Mouse (Mus musculus) embryo, embryonic 9.5 days (tissue): ENCODE measurements around the gene Fbxo48.

ENCODE experiments used
- DNase-seq: peaks from one replicate; pipeline ENCODE4 v3.0.0-alpha.2; 2017; ENCODE audit errors: extremely low spot score

Fbxo48 gene

GRCm38 (mm10) chr11:16969650-16970049 is 18.5 kb downstream of the Fbxo48 start:
- DNase-seq, result no peak

DNA sequence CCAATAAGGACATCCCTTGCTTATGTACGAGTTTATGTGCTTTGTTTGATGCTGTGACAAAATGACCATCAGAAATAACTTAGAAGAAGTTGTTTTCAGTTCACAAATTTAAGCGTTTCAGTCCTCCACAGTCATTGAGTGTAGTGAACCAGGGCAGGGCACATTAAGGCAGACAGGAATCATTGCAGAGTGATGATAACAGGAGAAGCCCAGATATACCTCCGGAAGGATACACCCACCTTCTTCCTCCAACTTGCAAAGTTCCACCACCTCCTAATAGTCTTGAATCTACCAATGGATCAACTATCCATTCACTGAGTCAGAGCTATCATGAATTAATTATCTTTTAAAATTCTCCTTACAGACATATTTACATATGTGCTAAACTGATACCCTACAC is 20.9 kb downstream of the Fbxo48 start:
- DNase-seq, result no peak

DNA sequence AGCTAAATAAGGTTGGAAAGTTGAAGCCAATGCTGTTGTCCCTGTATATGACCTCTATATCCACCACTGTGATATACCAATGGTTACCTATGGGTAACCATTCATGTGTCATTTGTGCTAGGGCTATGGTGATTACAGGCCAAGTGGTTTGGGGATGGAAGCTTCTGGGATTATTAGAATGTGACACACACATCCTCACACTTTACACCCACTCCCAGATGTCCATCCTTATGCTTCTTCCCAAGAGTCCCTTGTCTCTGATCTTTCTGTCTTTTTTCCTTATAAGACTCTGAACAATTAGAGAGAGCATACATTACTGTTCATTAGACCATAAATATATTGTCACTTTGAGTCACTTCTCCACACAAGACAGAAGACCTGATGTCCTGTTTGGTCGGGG is 21.9 kb downstream of the Fbxo48 start:
- no peak for DNase-seq

- no peak for DNase-seq
Measured at GRCm38 (mm10) chr11:16976937-16977336, 25.8 kb downstream of the Fbxo48 start.

DNA sequence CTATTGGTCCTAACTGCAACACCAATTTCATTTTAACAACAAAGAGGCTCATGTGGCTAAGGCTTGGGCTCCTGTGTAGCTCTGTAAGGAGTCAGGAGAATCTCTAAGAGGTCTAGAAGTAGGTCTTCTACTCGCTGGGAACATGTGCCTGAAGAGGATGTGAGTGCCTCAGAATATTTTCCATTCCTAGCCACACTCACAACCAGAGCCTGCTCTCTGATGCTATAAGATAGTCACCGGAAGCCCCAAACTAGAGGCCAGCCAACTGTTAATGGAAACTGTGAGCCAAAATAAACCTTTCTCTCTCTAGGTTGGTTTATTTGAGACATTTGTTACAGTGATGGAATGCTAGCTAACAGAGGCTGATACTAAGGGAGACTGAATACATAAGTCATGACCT is 26.4 kb downstream of the Fbxo48 start:
- DNase-seq, result no peak

- no peak for DNase-seq
Measured at GRCm38 (mm10) chr11:16978161-16978707, 27.1 kb downstream of the Fbxo48 start.

GRCm38 (mm10) chr11:16986550-16987187 is 35.5 kb downstream of the Fbxo48 start:
- DNase-seq, result no peak

DNA sequence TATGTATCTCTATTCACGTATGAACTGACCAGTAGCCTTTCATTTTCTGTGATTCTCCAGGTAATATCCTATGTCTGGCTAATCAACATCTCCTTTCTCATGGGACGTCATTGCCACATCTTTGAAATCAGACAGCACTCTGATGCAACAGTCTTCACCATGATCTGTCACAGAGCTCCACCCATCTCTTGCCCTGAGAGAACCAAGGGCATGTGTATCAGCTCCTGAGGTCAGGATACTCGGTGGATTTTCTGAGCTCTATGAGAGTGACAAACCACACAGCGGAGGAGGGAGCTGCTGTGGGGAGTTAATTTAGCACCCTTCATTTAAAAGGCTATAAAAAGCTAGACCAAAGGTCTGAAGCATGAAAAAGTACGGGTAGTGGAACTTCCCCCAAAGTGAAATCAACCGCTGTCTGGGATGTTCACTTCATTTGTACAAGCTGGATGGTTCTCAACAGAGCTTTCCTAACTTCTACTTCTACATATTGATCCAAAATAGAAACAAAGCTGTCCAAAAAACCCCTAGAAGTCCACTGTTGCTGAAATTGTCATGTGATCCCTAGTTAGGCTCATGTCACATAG is 36.7 kb downstream of the Fbxo48 start:
- DNase-seq, result no peak

GRCm38 (mm10) chr11:16989885-16990284 is 38.7 kb downstream of the Fbxo48 start:
- DNase-seq, result no peak

DNA sequence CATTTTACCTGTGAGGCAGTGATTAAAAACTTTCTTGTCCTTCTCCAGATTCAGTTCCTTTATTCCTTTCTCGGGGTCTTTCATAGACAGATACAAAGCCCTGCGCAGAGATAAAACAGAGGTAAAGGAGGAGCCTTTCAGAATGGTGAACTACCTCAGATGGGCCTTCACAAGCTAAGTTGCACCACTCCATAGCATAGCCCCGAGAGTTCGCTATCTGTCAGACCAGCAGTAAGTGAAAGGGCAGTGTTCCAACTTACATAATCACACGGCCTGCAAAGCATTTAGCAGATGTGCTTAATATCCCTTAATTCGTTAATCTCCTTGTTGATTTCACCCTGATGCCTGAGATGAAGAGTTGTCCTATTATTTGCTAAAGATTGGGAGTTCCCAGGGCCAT is 41.7 kb downstream of the Fbxo48 start:
- DNase-seq, result no peak

GRCm38 (mm10) chr11:16996818-16997217 is 45.6 kb downstream of the Fbxo48 start:
- DNase-seq, result no peak

GRCm38 (mm10) chr11:16997465-16997864 is 46.3 kb downstream of the Fbxo48 start:
- DNase-seq, result no peak

DNA sequence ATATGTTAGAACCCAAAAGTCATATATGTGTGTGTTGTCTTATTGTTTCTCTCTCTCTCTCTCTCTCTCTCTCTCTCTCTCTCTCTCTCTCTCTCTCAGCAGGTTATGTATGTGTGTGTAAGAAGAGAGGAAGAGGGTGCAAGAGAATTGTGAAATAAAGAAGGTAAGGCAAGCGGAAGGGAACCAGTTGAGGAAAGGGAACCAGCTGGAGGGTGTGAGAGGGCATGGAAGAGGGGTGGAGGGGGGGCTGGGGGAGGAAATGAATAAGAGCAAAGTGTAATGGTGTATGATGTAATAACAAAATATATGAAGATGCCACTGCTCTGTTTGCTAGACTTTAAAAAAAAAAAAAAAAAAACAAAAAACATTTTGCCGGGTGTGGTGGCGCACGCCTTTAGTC is 48.2 kb downstream of the Fbxo48 start:
- DNase-seq, result no peak

GRCm38 (mm10) chr11:16999933-17000332 is 48.8 kb downstream of the Fbxo48 start:
- no peak for DNase-seq

GRCm38 (mm10) chr11:17000353-17001334 is 49.5 kb downstream of the Fbxo48 start:
- DNase-seq, result no peak

GRCm38 (mm10) chr11:17002739-17003373 is 51.7 kb downstream of the Fbxo48 start:
- no peak for DNase-seq

GRCm38 (mm10) chr11:17003757-17004156 is 52.6 kb downstream of the Fbxo48 start:
- DNase-seq, result no peak
